Mouse (Mus musculus) monocyte, adult 59 days (primary cell): Measurements from ENCODE around the gene Vmn1r6. TPM values are rescaled to one million over a fixed set of nuclear protein-coding genes. Genes with fewer than 3 reads are reported as not detected.

ENCODE experiments used
- total RNA-seq, 2 experiments: library from RNA; stranded (reverse); gene quantifications; one replicate each; pipeline ENCODE4 v1.2.4; 2023

The Vmn1r6 gene
- not detected for total RNA-seq

DNA sequence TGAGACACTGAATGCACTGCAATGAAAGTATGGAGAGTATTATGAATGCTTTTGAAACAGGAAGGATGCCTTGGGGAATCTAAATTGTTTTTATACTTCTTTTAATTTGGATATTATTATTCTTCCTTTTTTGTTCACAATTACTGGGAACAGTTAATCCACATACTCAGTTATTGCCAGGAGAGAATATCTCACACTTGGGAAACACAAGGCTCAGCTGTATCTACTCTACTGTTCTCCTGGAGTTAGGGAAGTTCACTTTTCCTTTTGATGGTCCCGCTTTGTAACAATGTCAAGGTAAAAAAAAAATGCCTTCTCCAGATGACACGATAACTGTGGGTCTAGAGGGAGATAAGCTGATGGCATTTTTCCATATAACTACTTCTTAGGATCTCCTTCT, at the start of gene Vmn1r6:
Gene Vmn1r6 (plus strand): TSS at position 301 of the 400 bp plus-strand sequence.

DNA sequence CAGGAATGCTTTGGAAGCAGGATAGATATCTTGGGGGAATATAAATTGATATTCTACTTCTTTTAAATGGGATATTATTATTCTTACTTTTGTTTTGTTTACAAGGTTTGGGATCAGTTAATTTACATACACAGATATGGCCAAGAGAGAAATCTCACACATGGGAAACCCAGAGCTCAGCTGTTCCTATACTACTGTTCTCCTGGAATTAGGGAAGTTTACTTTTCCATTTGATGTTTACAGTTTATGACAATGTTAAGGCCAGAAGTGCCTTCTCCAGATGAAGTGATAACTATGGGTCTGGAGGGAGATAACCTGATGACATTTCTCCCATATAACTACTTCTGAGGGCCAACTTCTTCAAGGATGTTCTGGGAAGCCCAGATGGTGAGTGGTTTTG, 27.1 kb upstream of the Vmn1r6 start, which contains the start of gene Vmn1r5:
Gene Vmn1r5 (plus strand): TSS at position 301 of the 400 bp plus-strand sequence.

DNA sequence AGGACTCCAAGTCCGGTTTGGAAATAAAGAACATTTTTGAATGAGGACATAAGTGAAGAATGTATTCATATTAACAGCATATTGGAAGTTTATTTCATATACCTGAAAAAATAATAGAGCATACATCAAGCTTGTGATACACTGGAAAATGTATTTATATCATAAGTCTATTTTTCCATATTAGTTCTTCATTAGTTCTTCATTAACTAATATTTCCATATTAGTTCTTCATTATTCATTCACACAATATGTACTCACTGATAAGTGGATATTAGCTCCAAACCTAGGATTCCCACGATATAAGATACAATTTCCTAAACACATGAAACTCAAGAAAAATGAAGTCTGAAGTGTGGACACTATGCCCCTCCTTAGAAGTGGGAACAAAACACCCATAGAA, 28.2 kb downstream of the Vmn1r6 start, which contains the start of gene Vmn1r7:
Gene Vmn1r7 (minus strand): TSS at position 101 of the 400 bp plus-strand sequence.

DNA sequence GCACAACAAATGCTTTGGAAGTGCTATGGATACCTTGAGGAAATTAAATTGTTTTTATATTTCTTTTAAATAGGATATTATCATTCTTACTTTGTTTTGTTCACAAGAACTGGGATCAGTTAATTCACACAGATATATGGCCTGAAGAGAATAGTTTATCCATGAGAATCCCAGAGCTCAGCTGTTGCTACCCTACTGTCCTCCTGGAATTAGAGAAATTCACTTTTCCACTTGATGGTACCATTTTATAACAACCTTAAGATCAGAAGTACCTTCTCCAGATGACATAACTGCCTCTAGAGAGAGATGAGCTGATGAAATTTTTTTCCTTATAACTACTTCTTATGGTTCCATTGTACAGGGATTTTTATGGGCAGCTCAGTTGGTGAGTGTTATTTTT, 34.9 kb downstream of the Vmn1r6 start, which contains the start of gene Vmn1r8:
Gene Vmn1r8 (plus strand): TSS at position 301 of the 400 bp plus-strand sequence.

Other genes starting within 250 kb of the Vmn1r6 start
- 10 to 100 TPM; 48.3 to 49.5 TPM for gene Kbtbd2, start 199.4 kb upstream of the Vmn1r6 start, total RNA-seq
- gene Fkbp9, start 165.2 kb upstream of the Vmn1r6 start, total RNA-seq: 1 to 10 TPM; 4.7 to 5.1 TPM
- 10 to 100 TPM; 19.1 to 22.6 TPM for gene Nt5c3, start 73.3 kb upstream of the Vmn1r6 start, total RNA-seq
- gene Vmn1r4, start 73.2 kb upstream of the Vmn1r6 start, total RNA-seq: not detected
- not detected for gene Vmn1r5, start 27.0 kb upstream of the Vmn1r6 start, total RNA-seq
- not detected for gene Vmn1r7, start 28.1 kb downstream of the Vmn1r6 start, total RNA-seq
- gene Vmn1r8, start 35.0 kb downstream of the Vmn1r6 start, total RNA-seq: not detected
- not detected for gene Vmn1r9, start 69.5 kb downstream of the Vmn1r6 start, total RNA-seq
- not detected for gene Vmn1r10, start 112.2 kb downstream of the Vmn1r6 start, total RNA-seq
- gene Vmn1r11, start 136.2 kb downstream of the Vmn1r6 start, total RNA-seq: not detected
- under 1 TPM in 1 of 2 experiments, not detected in 1; 0.09 TPM for gene Vmn1r12, start 159.7 kb downstream of the Vmn1r6 start, total RNA-seq
- not detected for gene Vmn1r13, start 206.0 kb downstream of the Vmn1r6 start, total RNA-seq
- not detected for gene Vmn1r14, start 234.4 kb downstream of the Vmn1r6 start, total RNA-seq